Mouse (Mus musculus): ENCODE measurements at regions not wholly inside any gene's neighbourhood (a gene's known extent, or its start where the extent isn't known, plus 50 kb on each side); places are given as distances from the start of the nearest gene placed in this dataset.

DNA sequence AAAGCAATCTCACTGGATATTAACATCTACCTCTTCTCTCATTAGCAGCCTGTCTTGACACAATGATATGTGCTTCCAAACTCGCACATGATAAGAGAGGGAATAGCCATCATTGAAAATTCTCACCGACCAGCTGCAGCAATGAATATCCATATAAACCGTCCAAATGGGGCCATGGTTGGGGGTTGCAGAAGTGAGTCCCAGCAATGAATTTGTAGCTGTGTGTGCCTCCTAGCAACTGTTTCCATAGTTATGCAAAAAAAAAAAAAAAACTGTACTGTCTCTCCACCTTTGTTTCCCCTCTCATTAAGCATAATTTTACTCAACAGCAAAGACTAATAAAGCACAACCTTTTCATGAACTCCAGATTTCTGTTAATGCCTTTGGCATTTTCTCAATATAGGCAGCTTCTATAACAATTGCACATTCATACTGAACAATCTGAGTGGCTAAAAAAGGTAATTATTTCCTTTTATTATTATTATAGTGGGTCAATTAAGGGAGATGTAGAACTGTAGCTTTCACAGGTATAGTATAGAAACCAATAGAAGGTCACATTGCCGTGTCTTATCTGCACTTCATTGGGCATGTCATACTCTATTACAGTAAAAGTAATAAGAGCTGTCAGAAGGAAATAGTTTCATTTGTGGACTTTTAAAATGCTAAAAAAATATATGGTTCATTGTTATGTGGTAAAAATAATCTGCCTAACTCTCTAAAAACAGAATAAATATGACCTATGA is 927.5 kb downstream of the Trhde start:
- no peak for ATAC-seq (ENCODE audit: low FRiP score)
- H3K27ac ChIP-seq: no peak overlapping the region
- H3K4me2 ChIP-seq (replicated peaks): no peak overlapping the region
- DNase-seq (ENCODE audit: low spot score): no peak
- H3K9ac ChIP-seq: no peak overlapping the region
- H3K9me3 ChIP-seq (ENCODE audit: control insufficient read depth, low read length): no peaks in the 10 kb centered on the region
- H3K4me1 ChIP-seq (replicated peaks; ENCODE audit: control insufficient read depth, insufficient read depth, low read length): no peaks in the 10 kb centered on the region
- H3K36me3 ChIP-seq (replicated peaks; ENCODE audit: control insufficient read depth, insufficient read depth): no peaks in the 10 kb centered on the region
- no peak overlapping the region for H3K4me3 ChIP-seq (replicated peaks; ENCODE audit: low read length)
- 44% methylated on average over 4 of the region's 4 CpGs for WGBS
- H3K27me3 ChIP-seq (ENCODE audit: control insufficient read depth, insufficient read depth, low read length): no peaks in the 10 kb centered on the region

- DNase-seq (ENCODE audit: low spot score) (no peak), ATAC-seq (ENCODE audit: low FRiP score) (no peak)
- no peak overlapping the region for H3K4me2 ChIP-seq (replicated peaks)
- H3K9me3 ChIP-seq (ENCODE audit: control insufficient read depth, low read length): no peaks in the 10 kb centered on the region
- H3K27ac ChIP-seq: no peak overlapping the region
- H3K27me3 ChIP-seq (ENCODE audit: control insufficient read depth, insufficient read depth, low read length): no peaks in the 10 kb centered on the region
- H3K4me3 ChIP-seq (replicated peaks; ENCODE audit: low read length): no peak overlapping the region
- WGBS: 88% methylated on average over 1 of the region's 1 CpGs
- no peaks in the 10 kb centered on the region for H3K4me1 ChIP-seq (replicated peaks; ENCODE audit: control insufficient read depth, insufficient read depth, low read length)
- no peak overlapping the region for H3K9ac ChIP-seq
- H3K36me3 ChIP-seq (replicated peaks; ENCODE audit: control insufficient read depth, insufficient read depth): no peaks in the 10 kb centered on the region
These were observed 895.8 kb upstream of the Atxn7l3b start for GRCm38 (mm10) chr10:113824596-113824995.

Measured in hindbrain, embryonic 14.5 days (tissue).